ENCODE assay signal across 8 mouse cellular contexts in the genomic region with DNA sequence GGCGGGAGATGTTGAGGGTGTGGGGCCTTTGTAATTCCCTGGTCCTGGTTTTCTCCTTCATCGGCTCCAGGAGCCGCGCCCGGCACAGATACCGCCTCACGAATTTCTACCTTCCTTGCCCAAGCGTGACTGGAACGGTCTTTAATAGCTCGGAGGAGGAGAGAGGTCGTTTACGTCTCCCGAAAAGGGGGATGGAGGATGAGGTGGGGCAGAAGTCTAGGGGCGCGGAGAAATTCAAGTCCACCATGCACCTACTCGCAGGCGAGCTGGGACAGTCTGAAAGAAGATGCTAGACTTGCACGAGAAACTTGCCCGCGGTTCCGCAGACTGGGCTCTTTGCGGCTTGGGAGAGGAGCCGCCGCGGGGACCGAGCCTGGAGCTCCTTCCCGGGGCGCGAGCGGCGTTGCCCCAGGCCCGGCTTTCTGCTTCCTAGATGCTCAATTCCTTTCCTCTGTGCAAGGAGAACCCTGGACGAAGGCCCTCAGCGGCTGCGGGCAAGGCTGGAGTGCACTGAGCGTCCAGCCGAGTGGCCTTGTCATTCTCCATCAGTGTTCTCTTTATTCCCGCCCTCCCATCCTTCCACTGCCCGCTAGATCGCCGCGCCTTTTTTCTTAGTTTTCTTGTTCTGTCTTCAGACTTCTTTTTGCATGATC. TPM values are rescaled to one million over a fixed set of nuclear protein-coding genes. Genes with fewer than 3 reads are reported as not detected.
A peak's percentile ranks its signal among the peaks of the same experiment; 100 is the strongest.
DNase-seq lines count a peak whose midpoint lies in the region; ATAC-seq and TF ChIP-seq lines count a peak whose summit lies in the region.

No protein-coding gene starts in this region.

- no peak for TF ChIP-seq CTCF in gastrocnemius, adult 2 months (IDR thresholded peaks at IDR 0.05)

- intact Hi-C loops in gastrocnemius, adult 2 months (cut with DNase I): no loop called here

- peak overlapping the region; percentile 78 for H3K4me3 ChIP-seq in gastrocnemius, adult 2 months
- H3K4me3 ChIP-seq in embryonic facial prominence, embryonic 10.5 days: peak overlapping the region; percentile 96
- H3K4me3 ChIP-seq in hindbrain, embryonic 12.5 days: peak overlapping the region; percentile 75
- H3K4me3 ChIP-seq in liver, embryonic 15.5 days (replicated peaks): peak overlapping the region; percentile 99

- no peaks in the 10 kb centered on the region for H3K27me3 ChIP-seq in embryonic facial prominence, embryonic 10.5 days (replicated peaks; ENCODE audit: low read depth, poor library complexity, severe bottlenecking)
- H3K27me3 ChIP-seq in hindbrain, embryonic 12.5 days: no peaks in the 10 kb centered on the region
- H3K27me3 ChIP-seq in liver, embryonic 15.5 days: no peaks in the 10 kb centered on the region

- no peak for ATAC-seq in hindbrain, embryonic 12.5 days (ENCODE audit: low FRiP score)
- ATAC-seq in liver, embryonic 15.5 days (ENCODE audit: insufficient read depth): no peak

- H3K27ac ChIP-seq in gastrocnemius, adult 2 months: peak overlapping the region; percentile 87
- H3K27ac ChIP-seq in embryonic facial prominence, embryonic 10.5 days (replicated peaks): peak overlapping the region; percentile 100
- H3K27ac ChIP-seq in hindbrain, embryonic 12.5 days: peak overlapping the region; percentile 96
- peak overlapping the region; percentile 92 for H3K27ac ChIP-seq in liver, embryonic 15.5 days (replicated peaks)

- peak overlapping the region; percentile 94 for H3K9ac ChIP-seq in hindbrain, embryonic 12.5 days
- peak overlapping the region; percentile 99 for H3K9ac ChIP-seq in liver, embryonic 15.5 days

- H3K36me3 ChIP-seq in embryonic facial prominence, embryonic 10.5 days (replicated peaks): peaks cover 53% of the 10 kb centered on the region
- peaks cover 28% of the 10 kb centered on the region for H3K36me3 ChIP-seq in hindbrain, embryonic 12.5 days
- H3K36me3 ChIP-seq in liver, embryonic 15.5 days (replicated peaks): peaks cover 49% of the 10 kb centered on the region

- H3K4me1 ChIP-seq in embryonic facial prominence, embryonic 10.5 days: peaks cover 35% of the 10 kb centered on the region
- peaks cover 28% of the 10 kb centered on the region for H3K4me1 ChIP-seq in hindbrain, embryonic 12.5 days
- H3K4me1 ChIP-seq in liver, embryonic 15.5 days (replicated peaks): peaks cover 24% of the 10 kb centered on the region

- DNase-seq in gastrocnemius, adult 2 months: peak; percentile 37
- no peak for DNase-seq in gastrocnemius, postnatal 25 days
- peak; percentile 14 for DNase-seq in ES-CJ7 (ENCODE audit: low read depth, low spot score)
- peak; percentile 71 for DNase-seq in embryonic facial prominence, embryonic 10.5 days (ENCODE audit: low spot score)
- peak; percentile 72 for DNase-seq in retina, embryonic 14.5 days (ENCODE audit: low spot score)
- no peak for DNase-seq in layer of hippocampus, adult 8-10 months (ENCODE audit: low spot score in 2 of 2)

- H3K9me3 ChIP-seq in embryonic facial prominence, embryonic 10.5 days: no peaks in the 10 kb centered on the region
- H3K9me3 ChIP-seq in hindbrain, embryonic 12.5 days (replicated peaks): no peaks in the 10 kb centered on the region
- H3K9me3 ChIP-seq in liver, embryonic 15.5 days (replicated peaks): no peaks in the 10 kb centered on the region

- WGBS in embryonic facial prominence, embryonic 10.5 days: under 1% methylated on average over 42 of the region's 42 CpGs
- under 1% methylated on average over 42 of the region's 42 CpGs for WGBS in hindbrain, embryonic 12.5 days
- WGBS in liver, embryonic 15.5 days (ENCODE audit: insufficient replicate concordance): under 1% methylated on average over 42 of the region's 42 CpGs

- H3K4me2 ChIP-seq in hindbrain, embryonic 12.5 days (replicated peaks): peak overlapping the region; percentile 57
- H3K4me2 ChIP-seq in liver, embryonic 15.5 days: peak overlapping the region; percentile 66

RNA-seq across cellular contexts. Expression of gene Ska2, which starts 0.6 kb away (rescaled TPM):
- total RNA-seq in gastrocnemius, adult 2 months (2021): 1 to 10 TPM; 2.6 to 5.5 TPM
- 1 to 10 TPM; 3.7 to 3.9 TPM for total RNA-seq in gastrocnemius, postnatal 25 days (2021)
- polyA plus RNA-seq in embryonic facial prominence, embryonic 10.5 days (2016; fragmentation: Nextera tagmentation; extraction: Ambion mirVana): 105 and 111 TPM in 2 replicates
- 80.6 and 81.7 TPM in 2 replicates for polyA plus RNA-seq in hindbrain, embryonic 12.5 days (2016; fragmentation: Nextera tagmentation; extraction: Ambion mirVana)
- 22.1 and 24.3 TPM in 2 replicates for polyA plus RNA-seq in liver, embryonic 15.5 days (2015; fragmentation: Nextera tagmentation; extraction: Ambion mirVana)
- 10 to 100 TPM; 13.7 to 16.1 (median 14.8) TPM for total RNA-seq in layer of hippocampus, adult 8-10 months (2022)

RNA-seq across cellular contexts. Expression of gene Prr11, which starts 1.1 kb away (rescaled TPM):
- under 1 TPM; 0.10 to 0.22 TPM for total RNA-seq in gastrocnemius, adult 2 months (2021)
- under 1 TPM; 0.36 to 0.51 TPM for total RNA-seq in gastrocnemius, postnatal 25 days (2021)
- polyA plus RNA-seq in embryonic facial prominence, embryonic 10.5 days (2016; fragmentation: Nextera tagmentation; extraction: Ambion mirVana): 17.5 and 17.9 TPM in 2 replicates
- 8.6 and 8.8 TPM in 2 replicates for polyA plus RNA-seq in hindbrain, embryonic 12.5 days (2016; fragmentation: Nextera tagmentation; extraction: Ambion mirVana)
- 5.1 and 5.5 TPM in 2 replicates for polyA plus RNA-seq in liver, embryonic 15.5 days (2015; fragmentation: Nextera tagmentation; extraction: Ambion mirVana)
- under 1 TPM; 0.27 to 0.52 (median 0.40) TPM for total RNA-seq in layer of hippocampus, adult 8-10 months (2022)

RNA-seq across cellular contexts. Expression of gene Trim37, which starts 17.2 kb away (rescaled TPM):
- 1 to 10 TPM; 3.3 to 3.6 TPM for total RNA-seq in gastrocnemius, adult 2 months (2021)
- 1 to 10 TPM; 2.7 to 3.6 TPM for total RNA-seq in gastrocnemius, postnatal 25 days (2021)
- polyA plus RNA-seq in embryonic facial prominence, embryonic 10.5 days (2016; fragmentation: Nextera tagmentation; extraction: Ambion mirVana): 49.1 and 52.1 TPM in 2 replicates
- 81.8 and 89.9 TPM in 2 replicates for polyA plus RNA-seq in hindbrain, embryonic 12.5 days (2016; fragmentation: Nextera tagmentation; extraction: Ambion mirVana)
- 16.3 and 17.5 TPM in 2 replicates for polyA plus RNA-seq in liver, embryonic 15.5 days (2015; fragmentation: Nextera tagmentation; extraction: Ambion mirVana)
- total RNA-seq in layer of hippocampus, adult 8-10 months (2022): 100 to 1,000 TPM; 166 to 174 (median 170) TPM

RNA-seq across cellular contexts. Expression of gene Smg8, which starts 23.1 kb away (rescaled TPM):
- 1 to 10 TPM; 7.6 to 8.9 TPM for total RNA-seq in gastrocnemius, adult 2 months (2021)
- total RNA-seq in gastrocnemius, postnatal 25 days (2021): 1 to 10 TPM; 6.7 to 7.2 TPM
- 28.3 and 33.0 TPM in 2 replicates for polyA plus RNA-seq in embryonic facial prominence, embryonic 10.5 days (2016; fragmentation: Nextera tagmentation; extraction: Ambion mirVana)
- 24.2 and 26.0 TPM in 2 replicates for polyA plus RNA-seq in hindbrain, embryonic 12.5 days (2016; fragmentation: Nextera tagmentation; extraction: Ambion mirVana)
- polyA plus RNA-seq in liver, embryonic 15.5 days (2015; fragmentation: Nextera tagmentation; extraction: Ambion mirVana): 6.9 and 7.6 TPM in 2 replicates
- total RNA-seq in layer of hippocampus, adult 8-10 months (2022): 10 to 100 TPM; 16.4 to 18.6 (median 17.5) TPM

RNA-seq across cellular contexts. Expression of gene Gdpd1, which starts 35.8 kb away (rescaled TPM):
- 1 to 10 TPM; 3.3 to 4.2 TPM for total RNA-seq in gastrocnemius, adult 2 months (2021)
- 1 to 10 TPM; 3.5 to 4.2 TPM for total RNA-seq in gastrocnemius, postnatal 25 days (2021)
- polyA plus RNA-seq in embryonic facial prominence, embryonic 10.5 days (2016; fragmentation: Nextera tagmentation; extraction: Ambion mirVana): 33.7 and 37.3 TPM in 2 replicates
- polyA plus RNA-seq in hindbrain, embryonic 12.5 days (2016; fragmentation: Nextera tagmentation; extraction: Ambion mirVana): 126 and 136 TPM in 2 replicates
- polyA plus RNA-seq in liver, embryonic 15.5 days (2015; fragmentation: Nextera tagmentation; extraction: Ambion mirVana): 4.7 and 5.0 TPM in 2 replicates
- total RNA-seq in layer of hippocampus, adult 8-10 months (2022): 10 to 100 TPM; 39.8 to 54.5 (median 45.0) TPM

Comparison
In these comparisons a context has a peak if more than half of its experiments do, and no peak if none do; other contexts are left out.
1. DNase-seq: peak in gastrocnemius, adult 2 months (single experiment), ES-CJ7 (single experiment), embryonic facial prominence, embryonic 10.5 days (single experiment) and retina, embryonic 14.5 days (single experiment); none in gastrocnemius, postnatal 25 days (single experiment) and layer of hippocampus, adult 8-10 months (0 of 2).
2. RNA of gene Trim37, which starts 17.2 kb away (total RNA-seq): 166 to 174 TPM in layer of hippocampus, adult 8-10 months; 2.7 to 3.6 TPM in gastrocnemius, postnatal 25 days and 3.3 to 3.6 TPM in gastrocnemius, adult 2 months; every median in the first group is over 10 times any median in the second.
3. Peak in every context shown above with its lines, with median percentiles within 50 percentile points of each other: H3K27ac ChIP-seq and H3K4me3 ChIP-seq.